8 mouse cellular contexts compared by ENCODE assay signal in genomic region chr3:135439651-135440050, GRCm38 (mm10). TPM values are rescaled to one million over a fixed set of nuclear protein-coding genes. Genes with fewer than 3 reads are reported as not detected.
DNase-seq lines count a peak whose midpoint lies in the region; ATAC-seq and TF ChIP-seq lines count a peak whose summit lies in the region.

No protein-coding gene starts in this region.

- peak overlapping the region; percentile 66 for H3K4me2 ChIP-seq in hindbrain, embryonic 11.5 days (replicated peaks; ENCODE audit: low read depth, low read length)
- peak overlapping the region; percentile 98 for H3K4me2 ChIP-seq in midbrain, embryonic 12.5 days (replicated peaks)

- H3K36me3 ChIP-seq in kidney, adult 2 months (ENCODE audit: control insufficient read depth, insufficient read depth, low read length) = peaks cover 3% of the 10 kb centered on the region; the same call in 1 of the 2 replicates
- H3K36me3 ChIP-seq in hindbrain, embryonic 11.5 days (ENCODE audit: control insufficient read depth, insufficient read depth, low read length) = no peaks in the 10 kb centered on the region
- H3K36me3 ChIP-seq in midbrain, embryonic 12.5 days = peaks cover 6% of the 10 kb centered on the region; the same call in 1 of the 2 replicates

- TF ChIP-seq CTCF in kidney, adult 2 months (conservative IDR thresholded peaks at IDR 0.05; ENCODE audit: insufficient read depth, insufficient read length, low read depth, low read length) = no peak
- no peak for TF ChIP-seq CTCF in bone marrow, adult 2 months (IDR thresholded peaks at IDR 0.05; ENCODE audit: control insufficient read depth, insufficient read depth, low read length)

- H3K27me3 ChIP-seq in kidney, adult 2 months (replicated peaks; ENCODE audit: control insufficient read depth, insufficient read depth, low read length) = no peaks in the 10 kb centered on the region
- no peaks in the 10 kb centered on the region for H3K27me3 ChIP-seq in hindbrain, embryonic 11.5 days (ENCODE audit: control insufficient read depth, insufficient read depth, low read length)
- no peaks in the 10 kb centered on the region for H3K27me3 ChIP-seq in midbrain, embryonic 12.5 days

- H3K9ac ChIP-seq in hindbrain, embryonic 11.5 days (ENCODE audit: low read depth, low read length) = peak overlapping the region; percentile 87
- H3K9ac ChIP-seq in midbrain, embryonic 12.5 days (replicated peaks) = peak overlapping the region; percentile 93

- peak overlapping the region; percentile 98 for H3K27ac ChIP-seq in kidney, adult 2 months (ENCODE audit: insufficient read depth, low read depth, low read length)
- H3K27ac ChIP-seq in bone marrow, adult 2 months (ENCODE audit: control insufficient read depth, insufficient read depth, low read depth, low read length, poor library complexity) = peak overlapping the region; percentile 100
- H3K27ac ChIP-seq in hindbrain, embryonic 11.5 days (ENCODE audit: low read depth, low read length) = peak overlapping the region; percentile 100
- H3K27ac ChIP-seq in midbrain, embryonic 12.5 days (replicated peaks) = peak overlapping the region; percentile 100

- no peaks in the 10 kb centered on the region for H3K9me3 ChIP-seq in hindbrain, embryonic 11.5 days (ENCODE audit: control insufficient read depth, low read length)
- H3K9me3 ChIP-seq in midbrain, embryonic 12.5 days = no peaks in the 10 kb centered on the region

- no peak for TF ChIP-seq POLR2A in kidney, adult 2 months (IDR thresholded peaks at IDR 0.05; ENCODE audit: low read depth, low read length)
- TF ChIP-seq POLR2A in bone marrow, adult 2 months (IDR thresholded peaks at IDR 0.05; ENCODE audit: borderline replicate concordance, control insufficient read depth, low read depth, low read length) = no peak

- H3K4me3 ChIP-seq in kidney, adult 2 months (ENCODE audit: insufficient read depth, low read depth, low read length) = peak overlapping the region; percentile 90
- H3K4me3 ChIP-seq in bone marrow, adult 2 months (replicated peaks; ENCODE audit: control insufficient read depth, low read depth, low read length) = peak overlapping the region; percentile 90
- peak overlapping the region; percentile 96 for H3K4me3 ChIP-seq in hindbrain, embryonic 11.5 days (ENCODE audit: low read depth, low read length)
- peak overlapping the region; percentile 97 for H3K4me3 ChIP-seq in midbrain, embryonic 12.5 days

- ATAC-seq in hindbrain, embryonic 11.5 days (ENCODE audit: low FRiP score) = no peak
- no peak for ATAC-seq in midbrain, embryonic 12.5 days (ENCODE audit: low FRiP score, low read depth)
- no peak for ATAC-seq in erythroid progenitor cell, adult 5-6 weeks (replicated peaks; ENCODE audit: low FRiP score, poor library complexity, severe bottlenecking)

- H3K4me1 ChIP-seq in kidney, adult 2 months (ENCODE audit: control insufficient read depth, insufficient read depth, low read length) = peaks cover 8% of the 10 kb centered on the region; the same call in 1 of the 2 replicates
- H3K4me1 ChIP-seq in bone marrow, adult 2 months (ENCODE audit: control insufficient read depth, insufficient read depth, low read length) = no peaks in the 10 kb centered on the region
- 0 out of 2 replicates have a peak, but pooled peaks cover 2% of the 10 kb centered on the region for H3K4me1 ChIP-seq in hindbrain, embryonic 11.5 days (replicated peaks; ENCODE audit: control insufficient read depth, insufficient read depth, low read length)
- H3K4me1 ChIP-seq in midbrain, embryonic 12.5 days = peaks cover 26% of the 10 kb centered on the region

- under 1% methylated on average over 15 of the region's 15 CpGs for WGBS in kidney, adult 2 months
- WGBS in bone marrow, adult 2 months = under 1% methylated on average over 15 of the region's 15 CpGs
- 3% methylated on average over 15 of the region's 15 CpGs for WGBS in hindbrain, embryonic 11.5 days
- 4% methylated on average over 15 of the region's 15 CpGs for WGBS in midbrain, embryonic 12.5 days

- no peak for DNase-seq in kidney, adult 2 months
- no peak for DNase-seq in kidney, postnatal 36 days
- DNase-seq in hindbrain, embryonic 11.5 days (ENCODE audit: low spot score) = no peak
- DNase-seq in MN1 (ENCODE audit: low spot score) = no peak
- no peak for DNase-seq in natural killer cell, adult 2 months (ENCODE audit: low spot score in 2 of 2)

RNA-seq across cellular contexts. Expression of gene Ube2d3, which starts 1.7 kb away (rescaled TPM):
- polyA plus RNA-seq in kidney, adult 2 months (2012; rRNA removed) = 307 and 333 TPM in 2 replicates
- 83.6 and 125 TPM in 2 replicates for polyA plus RNA-seq in bone marrow, adult 2 months (2011; ENCODE audit: insufficient read depth, insufficient read length, low replicate concordance, missing spikeins)
- polyA plus RNA-seq in hindbrain, embryonic 11.5 days (2014; fragmentation: Nextera tagmentation; extraction: Ambion mirVana) = 662 and 666 TPM in 2 replicates
- 497 and 504 TPM in 2 replicates for polyA plus RNA-seq in midbrain, embryonic 12.5 days (2016; fragmentation: Nextera tagmentation; extraction: Ambion mirVana)
- total RNA-seq in erythroid progenitor cell, adult 5-6 weeks (2015; ENCODE audit: low replicate concordance) = 276 and 281 TPM in 2 replicates
- total RNA-seq in erythroid progenitor cell, adult 5-6 weeks (2017; ENCODE audit: low replicate concordance) = 204 and 271 TPM in 2 replicates

RNA-seq across cellular contexts. Expression of gene Cisd2, which starts 15.9 kb away (rescaled TPM):
- 28.7 and 33.5 TPM in 2 replicates for polyA plus RNA-seq in kidney, adult 2 months (2012; rRNA removed)
- 15.7 and 17.0 TPM in 2 replicates for polyA plus RNA-seq in bone marrow, adult 2 months (2011; ENCODE audit: insufficient read depth, insufficient read length, low replicate concordance, missing spikeins)
- polyA plus RNA-seq in hindbrain, embryonic 11.5 days (2014; fragmentation: Nextera tagmentation; extraction: Ambion mirVana) = 80.6 and 92.3 TPM in 2 replicates
- 93.1 and 93.3 TPM in 2 replicates for polyA plus RNA-seq in midbrain, embryonic 12.5 days (2016; fragmentation: Nextera tagmentation; extraction: Ambion mirVana)
- total RNA-seq in erythroid progenitor cell, adult 5-6 weeks (2015; ENCODE audit: low replicate concordance) = 37.1 and 72.1 TPM in 2 replicates
- 24.4 and 40.6 TPM in 2 replicates for total RNA-seq in erythroid progenitor cell, adult 5-6 weeks (2017; ENCODE audit: low replicate concordance)

RNA-seq across cellular contexts. Expression of gene Manba, which starts 45.8 kb away (rescaled TPM):
- polyA plus RNA-seq in kidney, adult 2 months (2012; rRNA removed) = 23.6 and 25.8 TPM in 2 replicates
- 5.3 and 21.0 TPM in 2 replicates for polyA plus RNA-seq in bone marrow, adult 2 months (2011; ENCODE audit: insufficient read depth, insufficient read length, low replicate concordance, missing spikeins)
- 3.7 and 4.8 TPM in 2 replicates for polyA plus RNA-seq in hindbrain, embryonic 11.5 days (2014; fragmentation: Nextera tagmentation; extraction: Ambion mirVana)
- polyA plus RNA-seq in midbrain, embryonic 12.5 days (2016; fragmentation: Nextera tagmentation; extraction: Ambion mirVana) = 4.2 and 6.1 TPM in 2 replicates
- total RNA-seq in erythroid progenitor cell, adult 5-6 weeks (2015; ENCODE audit: low replicate concordance) = 16.2 and 17.6 TPM in 2 replicates
- 1.4 and 7.1 TPM in 2 replicates for total RNA-seq in erythroid progenitor cell, adult 5-6 weeks (2017; ENCODE audit: low replicate concordance)
